Mouse (Mus musculus) stomach, embryonic 16.5 days (tissue): ENCODE results near the gene Nap1l1. TPM values are rescaled to one million over a fixed set of nuclear protein-coding genes. Genes with fewer than 3 reads are reported as not detected.

Source experiments
- ATAC-seq: fragments of 200-750 bp; cut with Nextera tagmentation; 2 replicates; pipeline ENCODE4 v1.8.0; 2017; ENCODE audit warnings: moderate number of reproducible peaks, moderate TSS enrichment; ENCODE audit not compliant: insufficient read depth, low FRiP score
- H3K27ac ChIP-seq: fragments of 300-500 bp; sonication (generic); 2 replicates; pipeline ENCODE4 v1.5.1; 2014; ENCODE audit warnings: low read length
- H3K27me3 ChIP-seq: fragments of 300-500 bp; sonication (generic); 2 replicates; pipeline ENCODE4 v1.6.1; 2014; ENCODE audit warnings: low read length, control low read depth, mixed read lengths; ENCODE audit not compliant: control insufficient read depth, insufficient read depth
- H3K36me3 ChIP-seq: fragments of 300-500 bp; sonication (generic); 2 replicates; pipeline ENCODE4 v1.6.1; 2014; ENCODE audit warnings: low read length; ENCODE audit not compliant: control insufficient read depth, insufficient read depth
- H3K4me1 ChIP-seq: fragments of 300-500 bp; sonication (generic); 2 replicates; pipeline ENCODE4 v1.6.1; 2014; ENCODE audit warnings: low read length, control low read depth, mixed read lengths; ENCODE audit not compliant: control insufficient read depth, insufficient read depth
- H3K4me2 ChIP-seq: fragments of 300-500 bp; sonication (generic); 2 replicates; pipeline ENCODE4 v1.6.1; 2014; ENCODE audit warnings: low read depth, low read length, mixed read lengths
- H3K4me3 ChIP-seq: fragments of 300-500 bp; sonication (generic); replicated peaks from 2 replicates; pipeline ENCODE4 v1.5.1; 2014; ENCODE audit warnings: mild to moderate bottlenecking, low read length
- H3K9ac ChIP-seq: fragments of 300-500 bp; sonication (generic); 2 replicates; pipeline ENCODE4 v1.6.1; 2014; ENCODE audit warnings: low read length
- H3K9me3 ChIP-seq: fragments of 300-500 bp; sonication (generic); replicated peaks from 2 replicates; pipeline ENCODE4 v1.6.1; 2016; ENCODE audit warnings: low read length, control low read depth; ENCODE audit not compliant: control insufficient read depth
- WGBS: fragments of 180-500 bp; shearing (Covaris S2); extraction: QIAGEN DNeasy Blood & Tissue Kit; methylation state at CpG from one replicate; pipeline ENCODE4 v1.1.7; 2014; 5-methylcytosine and 5-hydroxymethylcytosine counted together
- polyA plus RNA-seq: library from polyadenylated mRNA; unstranded; fragments of >200 nt; fragmentation: Nextera tagmentation; extraction: Ambion mirVana; gene quantifications from 2 replicates; pipeline ENCODE4 v1.2.1, GENCODE M21; 2015

The Nap1l1 gene
- polyA plus RNA-seq, 1 experiment from 2014 or later, result 180 TPM

- H3K9ac ChIP-seq, result peak overlapping the region; percentile 16; the same call in 1 of the 2 replicates
- H3K27me3 ChIP-seq, result no peaks in the 10 kb centered on the region
- H3K36me3 ChIP-seq, result no peaks in the 10 kb centered on the region
- no peak overlapping the region for H3K4me3 ChIP-seq
- peaks cover 42% of the 10 kb centered on the region for H3K4me1 ChIP-seq
- ATAC-seq, result no peak
- no peaks in the 10 kb centered on the region for H3K9me3 ChIP-seq
- peak overlapping the region; percentile 63 for H3K27ac ChIP-seq
- WGBS, result 68% methylated on average over 8 of the region's 8 CpGs
- peak overlapping the region; percentile 33; the same call in 1 of the 2 replicates for H3K4me2 ChIP-seq
Measured at GRCm38 (mm10) chr10:111516804-111517436, 43.9 kb downstream of the Nap1l1 start.

- no peak overlapping the region for H3K4me2 ChIP-seq
- WGBS, result 80% methylated on average over 4 of the region's 4 CpGs
Measured at GRCm38 (mm10) chr10:111518350-111518749, 45.3 kb downstream of the Nap1l1 start.

GRCm38 (mm10) chr10:111519620-111520370, 46.8 kb downstream of the Nap1l1 start:
- Histone ChIP-seq H3K9me3 (no peaks in the 10 kb centered on the region), H3K36me3 (no peaks in the 10 kb centered on the region), H3K4me2 (peak overlapping the region; percentile 1; the same call in 1 of the 2 replicates), H3K9ac (no peak overlapping the region), H3K27ac (no peak overlapping the region), H3K27me3 (no peaks in the 10 kb centered on the region), H3K4me3 (no peak overlapping the region), H3K4me1 (peaks cover 35% of the 10 kb centered on the region)
- no peak for ATAC-seq
- 68% methylated on average over 24 of the region's 24 CpGs for WGBS

More at GRCm38 (mm10) chr10:111518350-111518749, 45.3 kb downstream of the Nap1l1 start:
- Histone ChIP-seq H3K27me3 (no peaks in the 10 kb centered on the region), H3K9ac (no peak overlapping the region), H3K9me3 (no peaks in the 10 kb centered on the region), H3K27ac (no peak overlapping the region), H3K4me3 (no peak overlapping the region), H3K4me1 (peaks cover 35% of the 10 kb centered on the region), H3K36me3 (no peaks in the 10 kb centered on the region)
- no peak for ATAC-seq

GRCm38 (mm10) chr10:111520621-111521020, 47.6 kb downstream of the Nap1l1 start:
- no peak overlapping the region for H3K27ac ChIP-seq
- no peak overlapping the region for H3K9ac ChIP-seq
- 68% methylated on average over 3 of the region's 3 CpGs for WGBS

GRCm38 (mm10) chr10:111521636-111522035, 48.6 kb downstream of the Nap1l1 start:
- no peak overlapping the region for H3K4me3 ChIP-seq
- no peaks in the 10 kb centered on the region for H3K9me3 ChIP-seq
- H3K4me2 ChIP-seq, result no peak overlapping the region
- no peaks in the 10 kb centered on the region for H3K27me3 ChIP-seq
- H3K36me3 ChIP-seq, result no peaks in the 10 kb centered on the region
- WGBS, result 59% methylated on average over 4 of the region's 4 CpGs
- peaks cover 19% of the 10 kb centered on the region for H3K4me1 ChIP-seq
- no peak overlapping the region for H3K9ac ChIP-seq
- H3K27ac ChIP-seq, result no peak overlapping the region
- ATAC-seq, result no peak

More at GRCm38 (mm10) chr10:111520621-111521020, 47.6 kb downstream of the Nap1l1 start:
- no peak for ATAC-seq
- no peaks in the 10 kb centered on the region for H3K27me3 ChIP-seq
- H3K9me3 ChIP-seq, result no peaks in the 10 kb centered on the region
- no peak overlapping the region for H3K4me2 ChIP-seq
- peaks cover 27% of the 10 kb centered on the region for H3K4me1 ChIP-seq
- no peak overlapping the region for H3K4me3 ChIP-seq
- H3K36me3 ChIP-seq, result no peaks in the 10 kb centered on the region

- 75% methylated on average over 4 of the region's 4 CpGs for WGBS
- no peak overlapping the region for H3K4me3 ChIP-seq
- H3K4me1 ChIP-seq, result peaks cover 21% of the 10 kb centered on the region; the same call in 1 of the 2 replicates
- H3K27me3 ChIP-seq, result no peaks in the 10 kb centered on the region
- H3K9me3 ChIP-seq, result no peaks in the 10 kb centered on the region
- H3K4me2 ChIP-seq, result no peak overlapping the region
- no peak overlapping the region for H3K27ac ChIP-seq
- H3K9ac ChIP-seq, result no peak overlapping the region
- H3K36me3 ChIP-seq, result no peaks in the 10 kb centered on the region
- no peak for ATAC-seq
Measured at GRCm38 (mm10) chr10:111522230-111522629, 49.2 kb downstream of the Nap1l1 start.

- Histone ChIP-seq H3K4me3 (no peak overlapping the region), H3K4me1 (peaks cover 18% of the 10 kb centered on the region; the same call in 1 of the 2 replicates), H3K36me3 (no peaks in the 10 kb centered on the region), H3K27me3 (no peaks in the 10 kb centered on the region), H3K9ac (no peak overlapping the region), H3K9me3 (no peaks in the 10 kb centered on the region), H3K27ac (no peak overlapping the region), H3K4me2 (no peak overlapping the region)
- ATAC-seq, result no peak
- 77% methylated on average over 12 of the region's 12 CpGs for WGBS
Measured at GRCm38 (mm10) chr10:111523894-111524293, 50.9 kb downstream of the Nap1l1 start.

- H3K9ac ChIP-seq, result no peak overlapping the region
- no peaks in the 10 kb centered on the region for H3K27me3 ChIP-seq
- H3K9me3 ChIP-seq, result no peaks in the 10 kb centered on the region
- H3K4me3 ChIP-seq, result no peak overlapping the region
- peak; percentile 42; the same call in 1 of the 2 replicates for ATAC-seq
- H3K27ac ChIP-seq, result 0 out of 2 replicates have a peak overlapping the region, but pooled peaks have one; percentile 25
- H3K4me2 ChIP-seq, result no peak overlapping the region
- no peaks in the 10 kb centered on the region for H3K36me3 ChIP-seq
- peaks cover 15% of the 10 kb centered on the region; the same call in 1 of the 2 replicates for H3K4me1 ChIP-seq
- 51% methylated on average over 5 of the region's 5 CpGs for WGBS
Measured at GRCm38 (mm10) chr10:111527057-111527456, 54.0 kb downstream of the Nap1l1 start.

GRCm38 (mm10) chr10:111527613-111528012, 54.6 kb downstream of the Nap1l1 start:
- ATAC-seq, result peak; percentile 78; the same call in 1 of the 2 replicates
- H3K9me3 ChIP-seq, result no peaks in the 10 kb centered on the region
- no peaks in the 10 kb centered on the region for H3K36me3 ChIP-seq
- H3K27ac ChIP-seq, result no peak overlapping the region
- H3K4me1 ChIP-seq, result peaks cover 15% of the 10 kb centered on the region; the same call in 1 of the 2 replicates
- WGBS, result 64% methylated on average over 7 of the region's 7 CpGs
- no peaks in the 10 kb centered on the region for H3K27me3 ChIP-seq
- H3K4me3 ChIP-seq, result no peak overlapping the region
- H3K9ac ChIP-seq, result no peak overlapping the region
- H3K4me2 ChIP-seq, result no peak overlapping the region
